Mouse (Mus musculus) midbrain, embryonic 11.5 days (tissue): ENCODE results near the gene Id4. TPM values are rescaled to one million over a fixed set of nuclear protein-coding genes. Genes with fewer than 3 reads are reported as not detected.

Experiments used
- ATAC-seq: fragments of 200-750 bp; cut with Nextera tagmentation; 2 replicates; pipeline ENCODE4 v1.8.0; 2017; ENCODE audit warnings: moderate TSS enrichment, moderate library complexity; ENCODE audit not compliant: low FRiP score
- DNase-seq: peaks from one replicate; pipeline ENCODE4 v3.0.0; 2015; ENCODE audit warnings: low spot score; ENCODE audit errors: missing footprints
- H3K27ac ChIP-seq: fragments of 300-500 bp; sonication (generic); 2 replicates; pipeline ENCODE4 v1.5.1; 2014; ENCODE audit warnings: low read depth, low read length
- H3K27me3 ChIP-seq: fragments of 300-500 bp; sonication (generic); 2 replicates; pipeline ENCODE4 v1.6.1; 2014; ENCODE audit warnings: mild to moderate bottlenecking, low read length, moderate library complexity, mixed read lengths; ENCODE audit not compliant: control insufficient read depth, insufficient read depth
- H3K36me3 ChIP-seq: fragments of 300-500 bp; sonication (generic); 2 replicates; pipeline ENCODE4 v1.6.1; 2014; ENCODE audit warnings: mild to moderate bottlenecking, low read length, moderate library complexity, mixed read lengths; ENCODE audit not compliant: control insufficient read depth, insufficient read depth
- H3K4me1 ChIP-seq: fragments of 300-500 bp; sonication (generic); 2 replicates; pipeline ENCODE4 v1.6.1; 2014; ENCODE audit warnings: low read length; ENCODE audit not compliant: control insufficient read depth, insufficient read depth
- H3K4me2 ChIP-seq: fragments of 300-500 bp; sonication (generic); 2 replicates; pipeline ENCODE4 v1.6.1; 2014; ENCODE audit warnings: mild to moderate bottlenecking, moderate library complexity
- H3K4me3 ChIP-seq: fragments of 300-500 bp; sonication (generic); 2 replicates; pipeline ENCODE4 v1.5.1; 2014; ENCODE audit warnings: low read depth, low read length
- H3K9ac ChIP-seq: fragments of 300-500 bp; sonication (generic); 2 replicates; pipeline ENCODE4 v1.6.1; 2014; ENCODE audit warnings: low read length
- H3K9me3 ChIP-seq: fragments of 300-500 bp; sonication (generic); 2 replicates; pipeline ENCODE4 v1.6.1; 2016; ENCODE audit warnings: low read length; ENCODE audit not compliant: control insufficient read depth
- WGBS: fragments of 180-500 bp; shearing (Covaris S2); extraction: QIAGEN DNeasy Blood & Tissue Kit; methylation state at CpG from one replicate; pipeline ENCODE4 v1.1.7; 2014; 5-methylcytosine and 5-hydroxymethylcytosine counted together
- polyA plus RNA-seq: library from polyadenylated mRNA; unstranded; fragments of >200 nt; fragmentation: Nextera tagmentation; extraction: Ambion mirVana; gene quantifications from 2 replicates; pipeline ENCODE4 v1.2.1, GENCODE M21; 2014

Id4 gene
- 56.4 and 61.4 TPM in 2 replicates for polyA plus RNA-seq

DNA sequence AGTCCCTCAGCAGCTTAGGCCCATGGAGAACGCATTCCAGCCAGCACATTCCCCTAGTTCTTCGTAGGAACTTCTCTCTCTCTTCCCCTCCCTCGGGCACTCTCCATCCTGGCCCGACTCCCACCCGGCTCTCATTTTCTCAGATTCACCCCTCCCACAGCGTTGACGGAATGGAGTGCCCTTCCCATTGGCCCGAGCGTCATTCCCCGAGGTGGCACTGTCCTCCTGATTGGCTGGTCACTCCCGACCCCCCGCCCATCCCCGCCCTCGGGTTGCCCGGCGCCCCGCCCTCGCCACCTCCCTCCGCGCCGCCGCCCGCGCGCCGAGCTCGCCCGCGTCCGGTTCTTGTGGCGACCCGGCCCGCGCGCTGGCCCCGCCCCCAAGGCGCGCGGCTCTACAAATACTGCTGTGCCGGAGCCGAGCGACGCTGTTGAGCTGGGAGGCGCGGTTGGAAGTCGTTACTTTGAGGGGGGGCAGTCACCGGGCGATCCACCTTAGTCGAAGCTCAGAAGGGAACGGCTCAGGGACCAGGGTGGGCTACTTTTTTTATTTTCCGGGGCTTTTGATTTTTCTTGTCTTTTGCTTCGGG lies at the start of gene Id4:
Id4 (plus strand) TSS at position 539 of the 589 bp plus-strand sequence.
- no peaks in the 10 kb centered on the region; the same call in 1 of the 2 replicates for H3K27me3 ChIP-seq
- peak within 1 kb of the TSS; percentile 96 for H3K4me2 ChIP-seq
- H3K4me3 ChIP-seq, result peak within 1 kb of the TSS; percentile 89
- peak within 1 kb of the TSS; percentile 80 for H3K27ac ChIP-seq
- DNase-seq (peak; percentile 99), ATAC-seq (peak; percentile 98)
- H3K9me3 ChIP-seq, result no peaks in the 10 kb centered on the region
- H3K9ac ChIP-seq, result peak within 1 kb of the TSS; percentile 93
- H3K4me1 ChIP-seq, result peaks cover 15% of the 10 kb centered on the region
- WGBS, result under 1% methylated on average over 50 of the region's 52 CpGs
- no peaks in the 10 kb centered on the region for H3K36me3 ChIP-seq

- Histone ChIP-seq H3K27ac (peak overlapping the region; percentile 35; the same call in 1 of the 2 replicates), H3K36me3 (no peaks in the 10 kb centered on the region), H3K27me3 (no peaks in the 10 kb centered on the region), H3K9me3 (no peaks in the 10 kb centered on the region), H3K4me1 (peaks cover 10% of the 10 kb centered on the region), H3K9ac (peak overlapping the region; percentile 33; the same call in 1 of the 2 replicates), H3K4me3 (no peak overlapping the region), H3K4me2 (peak overlapping the region; percentile 22; the same call in 1 of the 2 replicates)
- no peak for ATAC-seq
- WGBS, result 25% methylated on average over 8 of the region's 8 CpGs
- peak; percentile 87 for DNase-seq
Observed at GRCm38 (mm10) chr13:48227136-48227535, 33.9 kb upstream of the Id4 start.

- H3K9ac ChIP-seq, result peak overlapping the region; percentile 47
- WGBS, result 0% methylated on average over 34 of the region's 38 CpGs
- no peaks in the 10 kb centered on the region for H3K36me3 ChIP-seq
- DNase-seq, result peak; percentile 99
- H3K27ac ChIP-seq, result peak overlapping the region; percentile 81
- ATAC-seq, result peak; percentile 98
- peak overlapping the region; percentile 19 for H3K4me3 ChIP-seq
- H3K9me3 ChIP-seq, result no peaks in the 10 kb centered on the region
- H3K4me2 ChIP-seq, result peak overlapping the region; percentile 43
- no peaks in the 10 kb centered on the region for H3K27me3 ChIP-seq
- peaks cover 10% of the 10 kb centered on the region for H3K4me1 ChIP-seq
Observed at GRCm38 (mm10) chr13:48227712-48228111, 33.3 kb upstream of the Id4 start.

DNA sequence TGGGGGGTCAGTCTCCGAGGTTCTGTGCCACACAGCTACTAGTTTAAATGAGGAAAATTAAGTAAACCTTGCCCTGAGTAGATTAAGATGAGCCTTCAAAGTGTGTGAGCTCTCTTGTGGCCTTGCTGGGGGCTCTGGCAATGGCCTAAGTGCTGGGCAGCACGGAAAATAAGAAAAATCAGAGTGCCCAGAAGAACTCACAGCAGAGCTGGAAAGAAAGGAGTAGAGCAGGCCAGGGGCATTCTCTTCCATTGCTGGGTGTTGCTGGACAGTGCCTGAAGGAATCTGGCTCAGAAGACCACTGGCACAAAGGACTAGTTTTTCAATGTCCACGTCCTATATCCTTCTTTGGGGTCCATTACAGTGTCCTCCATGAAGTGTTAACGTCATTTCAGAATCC lies 32.9 kb upstream of the Id4 start:
- Histone ChIP-seq H3K27ac (peak overlapping the region; percentile 81), H3K4me3 (peak overlapping the region; percentile 19), H3K4me1 (peaks cover 10% of the 10 kb centered on the region), H3K36me3 (no peaks in the 10 kb centered on the region), H3K27me3 (no peaks in the 10 kb centered on the region), H3K9ac (peak overlapping the region; percentile 47), H3K9me3 (no peaks in the 10 kb centered on the region), H3K4me2 (peak overlapping the region; percentile 43)
- 13% methylated on average over 4 of the region's 4 CpGs for WGBS
- peak; percentile 57 for ATAC-seq
- DNase-seq, result no peak

- Histone ChIP-seq H3K9me3 (no peaks in the 10 kb centered on the region), H3K27ac (no peak overlapping the region), H3K4me2 (no peak overlapping the region), H3K27me3 (no peaks in the 10 kb centered on the region), H3K36me3 (no peaks in the 10 kb centered on the region), H3K9ac (no peak overlapping the region), H3K4me1 (peaks cover 10% of the 10 kb centered on the region), H3K4me3 (no peak overlapping the region)
- 43% methylated on average over 6 of the region's 6 CpGs for WGBS
- DNase-seq, result peak; percentile 86
- ATAC-seq, result no peak
Observed at GRCm38 (mm10) chr13:48230996-48231395, 30.0 kb upstream of the Id4 start.

DNA sequence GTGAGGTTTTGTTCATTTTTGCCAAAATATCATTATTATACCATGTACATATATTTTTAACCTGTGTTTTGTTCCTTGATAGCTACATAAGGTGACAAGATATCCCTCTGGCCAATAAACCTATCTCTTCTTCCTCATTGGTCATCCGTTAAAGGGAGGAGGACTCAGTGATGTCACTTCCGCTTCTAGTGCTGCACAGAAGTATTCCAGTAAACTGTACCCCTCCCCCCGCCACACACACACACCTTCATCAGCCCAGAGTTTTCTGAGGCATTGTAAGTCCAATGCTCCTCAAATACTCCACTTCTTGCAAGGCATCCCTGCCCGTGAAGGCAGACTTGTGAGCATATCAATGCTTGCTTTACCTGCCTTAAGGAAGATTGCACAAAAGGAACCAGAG lies 24.6 kb upstream of the Id4 start:
- ATAC-seq, result no peak
- H3K9me3 ChIP-seq, result no peaks in the 10 kb centered on the region
- peaks cover 5% of the 10 kb centered on the region; the same call in 1 of the 2 replicates for H3K4me1 ChIP-seq
- no peak overlapping the region for H3K4me3 ChIP-seq
- no peak overlapping the region for H3K9ac ChIP-seq
- H3K36me3 ChIP-seq, result no peaks in the 10 kb centered on the region
- peak; percentile 8 for DNase-seq
- H3K27me3 ChIP-seq, result no peaks in the 10 kb centered on the region
- 88% methylated on average over 4 of the region's 4 CpGs for whole genome bisulfite sequencing
- H3K4me2 ChIP-seq, result no peak overlapping the region
- H3K27ac ChIP-seq, result no peak overlapping the region

- H3K27ac ChIP-seq, result no peak overlapping the region
- WGBS, result 80% methylated on average over 7 of the region's 7 CpGs
Observed at GRCm38 (mm10) chr13:48236865-48237264, 24.2 kb upstream of the Id4 start.

DNA sequence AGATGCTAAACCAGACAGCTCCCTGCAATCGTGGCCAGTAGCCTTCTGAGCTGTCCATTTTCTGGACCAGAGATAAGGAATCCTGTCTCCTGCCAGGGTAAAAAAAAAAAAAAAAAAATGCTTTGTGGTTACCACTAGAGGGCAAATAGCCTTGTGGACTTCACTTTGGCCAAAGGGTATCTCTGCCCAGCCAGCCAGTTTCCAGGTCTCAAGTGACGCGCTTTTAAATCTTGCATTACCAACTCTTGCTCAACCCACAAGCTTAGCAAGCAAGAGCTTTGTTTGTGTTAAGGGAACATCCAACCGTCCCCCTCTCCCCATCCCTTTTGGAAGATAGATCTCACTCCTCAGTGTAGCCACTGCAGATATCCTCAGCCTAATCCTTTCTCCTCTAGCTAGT lies 23.5 kb upstream of the Id4 start:
- Histone ChIP-seq H3K4me1 (peaks cover 5% of the 10 kb centered on the region; the same call in 1 of the 2 replicates), H3K9me3 (no peaks in the 10 kb centered on the region), H3K4me3 (no peak overlapping the region), H3K9ac (no peak overlapping the region), H3K27me3 (no peaks in the 10 kb centered on the region), H3K27ac (no peak overlapping the region), H3K36me3 (no peaks in the 10 kb centered on the region), H3K4me2 (no peak overlapping the region)
- 9% methylated on average over 4 of the region's 4 CpGs for WGBS
- peak; percentile 90 for DNase-seq
- ATAC-seq, result no peak

More at GRCm38 (mm10) chr13:48236865-48237264, 24.2 kb upstream of the Id4 start:
- no peak overlapping the region for H3K4me2 ChIP-seq
- no peaks in the 10 kb centered on the region for H3K36me3 ChIP-seq
- peak; percentile 67 for DNase-seq
- no peaks in the 10 kb centered on the region for H3K27me3 ChIP-seq
- H3K4me3 ChIP-seq, result no peak overlapping the region
- no peak overlapping the region for H3K9ac ChIP-seq
- peaks cover 5% of the 10 kb centered on the region; the same call in 1 of the 2 replicates for H3K4me1 ChIP-seq
- H3K9me3 ChIP-seq, result no peaks in the 10 kb centered on the region
- ATAC-seq, result no peak

DNA sequence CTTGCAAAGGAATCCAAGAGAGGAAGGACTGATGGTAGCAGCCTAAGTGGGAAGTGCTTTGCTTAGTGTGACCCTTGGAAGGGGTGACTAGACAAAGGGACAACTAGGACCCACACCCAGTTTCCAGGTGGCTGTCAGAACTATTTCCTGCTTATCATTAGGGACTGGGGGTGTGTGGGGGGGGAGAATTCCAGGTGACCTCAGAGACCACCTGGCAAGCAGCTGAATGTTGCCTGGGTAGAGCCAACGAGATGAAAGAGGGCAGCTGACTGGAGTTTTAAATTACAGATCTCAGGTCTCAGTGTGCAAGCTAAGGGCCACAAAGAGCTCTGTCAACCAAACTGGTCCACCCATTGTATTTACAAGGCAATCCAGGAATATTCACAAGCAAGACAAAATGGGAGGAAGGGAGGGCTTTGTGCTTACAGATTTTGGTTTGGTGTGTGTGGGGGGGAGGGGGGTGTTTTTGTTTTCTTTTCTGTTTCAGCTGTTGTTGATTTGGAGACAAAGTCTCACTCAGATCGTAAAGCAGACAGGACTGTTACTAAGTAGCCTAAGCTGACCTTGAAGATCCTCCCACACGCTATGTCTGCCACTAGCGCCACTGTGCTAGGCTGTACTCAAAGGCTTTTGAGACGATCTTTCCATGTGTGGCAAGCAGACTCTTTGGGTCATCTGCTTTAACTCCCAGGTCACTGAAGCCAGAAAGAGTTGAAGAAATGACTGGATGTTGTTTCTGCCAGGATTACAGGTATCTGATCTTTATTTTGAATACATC lies 15.6 kb upstream of the Id4 start:
- DNase-seq, result no peak
- H3K9me3 ChIP-seq, result no peaks in the 10 kb centered on the region
- 41% methylated on average over 5 of the region's 5 CpGs for WGBS
- H3K27me3 ChIP-seq, result no peaks in the 10 kb centered on the region
- no peaks in the 10 kb centered on the region for H3K36me3 ChIP-seq
- H3K9ac ChIP-seq, result no peak overlapping the region
- H3K4me2 ChIP-seq, result no peak overlapping the region
- no peak for ATAC-seq
- no peak overlapping the region for H3K4me3 ChIP-seq
- no peak overlapping the region for H3K27ac ChIP-seq
- no peaks in the 10 kb centered on the region for H3K4me1 ChIP-seq
